Mouse (Mus musculus) layer of hippocampus, postnatal 10 days (tissue): Measurements from ENCODE around the gene Gipc3. TPM values are rescaled to one million over a fixed set of nuclear protein-coding genes. Genes with fewer than 3 reads are reported as not detected.

Experiments
- DNase-seq, 2 experiments: peaks; one replicate each; pipeline ENCODE4 v3.0.0; 2021; ENCODE audit warnings: low spot score in 2 of 2
- total RNA-seq, 2 experiments: library from RNA; stranded (reverse); gene quantifications; 2 replicates each; pipeline ENCODE4 v1.2.3; 2021

Gipc3 gene
- total RNA-seq, 2 experiments from 2014 or later, result 0.94 to 1.2 TPM

- DNase-seq, result no peak
Measured at GRCm38 (mm10) chr10:81349146-81349545, 6.1 kb upstream of the Gipc3 start.

GRCm38 (mm10) chr10:81346453-81347067 is 3.5 kb upstream of the Gipc3 start:
- DNase-seq, result no peak

DNA sequence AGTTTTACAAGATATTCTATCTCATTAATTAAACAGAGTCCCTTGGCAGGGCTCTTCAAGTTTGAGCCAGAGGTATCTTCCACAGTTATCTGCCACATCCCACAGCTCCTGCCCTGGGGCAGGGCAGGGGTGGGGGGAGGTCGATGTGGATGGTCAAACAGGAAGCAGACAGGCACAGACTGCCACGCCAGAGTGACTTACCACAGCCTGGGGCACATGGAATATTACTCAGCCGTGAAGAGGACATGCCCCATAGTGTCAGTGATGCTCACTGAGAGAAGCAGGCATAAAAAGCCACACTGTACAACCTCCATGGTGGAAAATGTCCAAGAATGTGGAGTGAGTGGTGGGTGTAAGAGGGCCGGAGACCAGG is 2.1 kb upstream of the Gipc3 start:
- DNase-seq, result no peak

- no peak for DNase-seq
Measured at GRCm38 (mm10) chr10:81344421-81345161, 1.5 kb upstream of the Gipc3 start.

DNA sequence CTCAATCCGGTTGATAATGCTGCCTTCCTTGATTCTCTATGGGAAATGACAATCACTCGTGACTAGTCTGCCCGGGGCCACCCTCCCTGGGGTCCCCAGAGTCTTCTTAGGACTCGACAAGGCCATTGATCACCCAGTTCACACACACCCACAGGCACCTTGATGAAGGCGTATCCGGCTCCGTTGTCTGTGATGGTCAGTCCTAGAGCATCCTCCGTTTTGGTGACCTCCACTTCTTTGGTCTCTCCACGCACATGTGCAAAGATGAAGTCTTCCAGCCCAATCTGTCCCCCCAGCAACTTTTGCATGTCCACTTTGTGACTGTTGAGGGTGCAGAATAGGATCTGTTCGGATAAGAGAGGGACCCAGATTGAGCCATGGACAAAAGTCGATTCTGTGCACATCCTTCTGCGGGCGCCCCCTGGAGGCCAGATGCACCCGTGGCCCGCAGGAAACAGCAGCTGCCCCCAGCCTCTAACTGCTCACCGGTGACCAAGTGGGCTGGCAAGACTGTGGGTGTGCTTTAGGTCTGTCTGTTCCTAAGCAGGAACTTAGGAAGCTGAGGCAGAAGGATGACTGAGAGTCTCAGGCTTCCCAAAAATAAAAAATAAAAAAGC is 1.6 kb downstream of the Gipc3 start:
- DNase-seq, result peak; percentile 71 to 73

DNA sequence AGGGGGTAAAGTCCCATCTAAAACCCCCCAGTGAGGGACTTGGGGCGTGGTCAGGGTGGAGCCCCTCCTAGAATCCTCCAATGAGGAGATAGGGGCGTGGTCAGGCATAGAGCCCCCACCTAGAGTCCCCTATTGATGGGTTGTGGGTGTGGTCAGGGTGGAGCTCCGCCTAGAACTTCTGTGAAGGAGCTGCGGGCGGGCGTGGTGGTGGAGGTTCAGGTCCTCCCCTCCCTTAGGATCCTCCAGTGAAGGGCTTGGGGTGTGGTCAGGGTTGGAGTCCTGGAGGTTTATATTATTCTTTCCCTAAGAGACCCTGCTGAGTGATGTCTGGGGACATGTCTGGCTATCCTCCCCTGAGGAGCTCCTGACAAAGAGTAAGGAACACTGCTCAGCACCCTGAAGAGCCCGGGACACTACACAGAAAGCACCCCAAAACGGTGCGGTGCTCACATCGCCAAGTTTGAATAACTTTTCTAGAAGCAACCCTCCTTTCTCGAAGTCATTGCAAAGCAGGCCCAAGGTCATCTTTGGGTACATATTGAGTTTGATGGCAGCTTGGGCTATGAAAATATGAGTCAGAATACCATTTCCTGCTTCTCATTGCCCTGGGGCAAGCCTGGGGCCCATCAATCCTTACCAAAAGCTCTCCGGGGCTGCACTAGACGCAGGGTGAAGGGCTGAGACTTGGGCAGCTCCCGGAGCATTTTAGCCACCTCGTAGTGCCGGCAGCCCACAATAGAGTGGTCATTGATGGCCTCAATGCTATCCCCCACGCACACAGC is 2.3 kb downstream of the Gipc3 start:
- DNase-seq, result no peak

DNA sequence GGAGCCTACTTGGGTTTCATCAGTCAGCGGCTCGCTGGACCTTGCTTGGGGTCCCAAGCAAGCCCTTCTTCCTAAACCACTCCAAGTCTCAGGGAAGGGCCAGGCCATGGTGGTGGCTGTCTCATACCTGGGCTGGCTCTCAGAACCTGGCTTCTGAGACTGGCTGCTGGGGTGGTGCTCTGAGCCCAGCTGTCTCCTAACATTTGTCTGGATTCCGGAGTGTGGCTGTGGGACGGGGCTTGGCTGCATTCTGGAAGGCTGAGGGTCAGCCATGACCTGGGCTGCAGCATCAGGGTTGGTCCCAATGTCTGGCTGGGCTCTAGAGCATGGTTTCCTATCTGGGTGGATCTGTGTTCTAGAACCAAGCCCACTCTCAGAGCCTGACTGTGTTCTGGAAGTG is 6.5 kb downstream of the Gipc3 start:
- DNase-seq, result no peak

GRCm38 (mm10) chr10:81335393-81336340 is 7.4 kb downstream of the Gipc3 start:
- DNase-seq, result no peak

- DNase-seq, result no peak
Measured at GRCm38 (mm10) chr10:81334324-81334723, 8.7 kb downstream of the Gipc3 start.

GRCm38 (mm10) chr10:81332277-81332676 is 10.8 kb downstream of the Gipc3 start:
- DNase-seq, result no peak

DNA sequence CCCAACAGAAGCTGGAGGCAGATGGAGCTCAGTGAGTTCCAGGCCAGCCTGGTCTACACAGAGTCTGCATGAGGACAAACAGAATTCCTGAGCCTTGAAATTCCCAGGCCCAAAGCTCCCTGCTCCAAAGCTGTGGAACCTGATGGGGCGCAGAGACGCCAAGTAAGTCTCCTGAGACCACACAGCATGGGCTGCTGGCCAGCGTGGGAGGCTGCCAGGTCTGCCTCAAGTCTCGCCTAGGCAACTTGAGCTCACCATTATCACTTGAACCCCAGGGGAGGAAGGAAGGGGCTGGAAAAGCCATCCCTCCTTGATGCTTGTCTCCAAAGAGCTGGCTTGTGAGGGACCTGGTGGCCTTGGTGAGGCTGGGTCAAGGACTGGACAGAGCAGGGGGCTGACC is 13.1 kb downstream of the Gipc3 start:
- DNase-seq, result no peak

DNA sequence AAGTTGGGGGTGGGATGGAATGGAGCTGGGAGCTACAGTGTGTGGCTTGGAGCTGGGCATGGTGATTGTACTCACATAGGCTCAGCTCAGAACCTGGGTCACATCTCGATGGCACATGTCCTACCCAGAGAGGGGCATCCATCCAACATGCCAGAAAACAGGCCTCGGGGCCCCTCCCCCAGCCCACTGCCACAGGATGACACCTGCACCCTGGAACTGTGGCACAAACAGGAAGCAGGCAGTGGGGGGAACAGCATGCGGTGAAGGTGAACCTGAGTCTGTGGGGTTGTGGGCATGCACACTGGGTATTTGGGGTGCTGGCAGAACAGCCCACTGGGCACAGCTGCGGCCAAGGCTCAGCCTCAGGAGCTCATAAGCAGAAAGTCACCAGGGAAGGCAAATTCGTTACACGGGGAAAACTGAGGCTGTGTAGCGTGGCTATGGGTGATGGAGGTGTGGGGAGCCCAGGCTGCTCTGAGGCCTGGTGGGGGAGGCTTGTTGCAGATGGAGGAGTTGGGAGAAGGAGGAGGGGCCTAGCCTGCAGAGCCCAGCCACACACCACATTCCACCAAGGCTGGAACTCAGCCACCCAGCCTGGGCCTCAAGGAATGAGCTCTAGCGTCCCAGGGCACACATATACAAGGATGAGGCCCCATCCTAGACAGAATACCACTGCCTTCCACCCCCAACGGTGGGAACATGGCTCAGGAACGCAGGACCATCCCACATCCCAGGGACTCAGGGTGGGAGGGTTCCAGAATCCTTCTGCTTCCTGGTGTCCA is 13.7 kb downstream of the Gipc3 start:
- no peak for DNase-seq

- no peak for DNase-seq
Measured at GRCm38 (mm10) chr10:81328386-81328785, 14.7 kb downstream of the Gipc3 start, which contains the start of gene Tbxa2r. TSS of gene Tbxa2r (plus strand) at chr10:81328731.

GRCm38 (mm10) chr10:81327959-81328358 is 15.1 kb downstream of the Gipc3 start:
- DNase-seq, result no peak

GRCm38 (mm10) chr10:81326858-81327257 is 16.2 kb downstream of the Gipc3 start:
- no peak for DNase-seq

- DNase-seq, result no peak
Measured at GRCm38 (mm10) chr10:81325781-81326180, 17.3 kb downstream of the Gipc3 start.

DNA sequence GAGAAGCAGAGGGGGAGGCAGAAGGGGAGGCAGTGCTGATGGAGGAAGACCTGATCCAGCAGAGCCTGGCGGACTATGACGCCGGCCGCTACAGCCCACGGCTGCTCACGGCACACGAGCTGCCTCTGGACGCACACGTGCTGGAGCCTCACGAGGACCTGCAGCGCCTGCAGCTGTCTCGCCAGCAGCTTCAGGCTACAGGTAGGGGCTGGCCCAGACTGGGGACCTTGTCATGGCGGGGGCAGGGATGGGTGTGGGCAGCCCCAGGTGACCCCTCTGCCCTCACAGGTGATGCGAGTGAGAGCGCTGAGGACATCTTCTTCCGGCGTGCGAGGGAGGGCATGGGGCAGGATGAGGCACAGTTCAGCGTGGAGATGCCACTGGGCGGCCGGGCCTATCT is 17.9 kb downstream of the Gipc3 start:
- DNase-seq, result no peak

DNA sequence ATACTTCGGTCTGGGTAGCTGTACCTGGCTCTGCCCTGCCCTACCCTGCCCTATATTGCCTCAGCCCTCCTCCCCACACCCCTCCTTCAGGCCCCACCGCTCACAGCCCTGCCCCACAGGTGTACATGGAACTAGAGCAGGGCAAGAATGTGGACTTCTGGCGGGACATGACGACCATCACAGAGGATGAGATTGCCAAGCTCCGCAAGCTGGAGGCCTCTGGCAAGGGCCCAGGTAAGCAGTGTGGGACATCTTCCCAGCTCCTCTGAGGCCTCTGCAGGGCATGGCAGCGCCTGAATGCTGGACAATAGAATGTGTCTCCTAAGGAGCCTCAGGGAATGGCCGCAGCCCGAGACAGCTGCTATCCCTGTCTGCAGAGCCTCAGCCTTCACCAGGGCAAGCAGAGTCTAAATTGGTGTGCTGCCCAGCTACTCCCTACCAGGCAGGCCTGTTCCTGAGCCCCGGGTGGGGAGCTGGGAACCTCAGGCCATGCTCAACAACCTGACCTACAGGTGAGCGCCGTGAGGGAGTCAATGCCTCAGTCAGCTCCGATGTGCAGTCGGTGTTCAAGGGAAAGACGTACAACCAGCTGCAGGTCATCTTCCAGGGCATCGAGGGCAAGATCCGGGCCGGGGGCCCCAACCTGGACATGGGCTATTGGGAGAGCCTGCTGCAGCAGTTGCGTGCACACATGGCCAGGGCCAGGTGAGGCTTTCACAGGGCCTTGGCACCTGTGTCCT is 19.1 kb downstream of the Gipc3 start:
- DNase-seq, result no peak

DNA sequence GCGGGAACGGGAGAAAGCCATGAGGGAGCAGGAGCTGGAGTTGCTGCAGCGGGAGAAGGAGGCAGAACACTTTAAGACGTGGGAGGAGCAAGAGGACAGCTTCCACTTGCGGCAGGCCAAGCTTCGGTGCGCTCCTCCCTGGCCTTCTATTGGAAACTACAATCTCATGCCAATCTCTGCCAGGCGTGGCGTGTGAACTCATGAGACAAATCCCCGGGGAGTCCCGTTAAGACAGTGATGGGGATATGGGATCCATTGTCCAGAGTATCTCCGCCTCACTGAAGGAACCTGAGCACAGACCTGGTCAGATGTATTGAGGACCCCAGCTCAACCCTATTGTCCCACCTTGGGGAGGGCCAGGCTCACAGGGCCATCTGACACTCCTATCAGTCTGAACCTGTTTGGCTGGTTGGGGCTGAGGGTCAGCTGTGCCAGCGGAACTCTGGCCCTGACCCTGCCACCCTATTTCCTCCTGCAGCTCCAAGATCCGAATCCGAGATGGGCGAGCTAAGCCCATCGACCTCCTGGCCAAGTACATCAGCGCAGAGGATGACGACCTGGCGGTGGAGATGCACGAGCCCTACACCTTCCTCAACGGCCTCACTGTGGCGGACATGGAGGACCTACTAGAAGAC is 19.8 kb downstream of the Gipc3 start:
- no peak for DNase-seq
